Mouse (Mus musculus) thymus, adult 2 months (tissue): Measurements from ENCODE around the gene Pbx1.

ENCODE experiments used
- CTCF ChIP-seq: fragments of 200-500 bp; IDR thresholded peaks from 2 replicates; pipeline ENCODE4 v1.5.1; 2012; ENCODE audit warnings: mild to moderate bottlenecking, control low read depth, low read length, moderate library complexity, borderline replicate concordance; ENCODE audit not compliant: control insufficient read depth, poor library complexity, insufficient read depth; ENCODE audit errors: extremely low read depth
- POLR2A ChIP-seq: fragments of 200-500 bp; IDR thresholded peaks from 2 replicates; pipeline ENCODE4 v1.6.1; 2012; ENCODE audit warnings: mild to moderate bottlenecking, low read length, control low read depth, moderate library complexity; ENCODE audit not compliant: control insufficient read depth, poor library complexity, insufficient read depth; ENCODE audit errors: extremely low read depth

DNA sequence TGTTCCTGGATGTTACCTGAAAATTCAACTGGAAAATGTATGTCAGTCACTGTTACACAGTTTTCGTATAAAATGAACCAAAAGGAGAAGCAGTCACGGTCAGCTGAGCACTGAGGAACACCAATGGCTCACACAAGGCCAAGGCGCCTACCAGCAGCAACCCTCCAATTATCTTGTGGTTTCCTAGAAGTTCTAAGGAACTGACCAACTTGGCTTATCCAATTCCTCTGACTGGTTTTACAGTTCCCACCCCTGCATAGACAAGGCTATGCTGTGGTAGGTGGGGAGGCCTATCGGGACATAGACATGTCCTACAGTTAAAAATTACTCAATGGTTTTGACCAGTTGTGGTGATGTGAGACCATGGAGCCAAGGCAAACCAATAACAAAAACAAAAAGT lies 160.9 kb downstream of the Pbx1 start:
- TF ChIP-seq CTCF (no peak), POLR2A (no peak)
